Mouse (Mus musculus): ENCODE results near the gene Gm49711.
"Not testable (repeated sequence)": the region's sequence is repeated elsewhere in the genome, so short reads cannot be mapped to it uniquely, and the experiment has no call there.

Gene Gm49711

DNA sequence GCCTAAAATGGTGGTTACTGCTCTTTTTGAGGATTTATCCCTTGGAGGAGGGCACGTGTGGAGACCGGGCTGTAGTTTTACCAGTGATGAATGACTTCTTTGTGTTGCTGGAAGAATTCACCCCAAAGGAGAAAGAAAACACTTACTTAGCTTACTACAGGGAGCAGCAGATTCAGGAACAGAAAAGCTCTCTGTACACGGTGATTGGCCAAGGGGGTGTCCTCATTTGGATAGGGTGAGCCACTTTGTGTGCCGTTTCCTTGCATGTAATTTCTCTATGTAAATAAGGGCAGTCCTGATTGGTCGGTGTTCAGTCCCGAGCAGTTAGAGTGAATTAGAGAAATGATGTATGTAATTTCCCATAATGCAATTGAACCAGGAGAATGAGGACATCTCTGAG, 137.0 kb downstream of the Gm49711 start:
- DNase-seq, result no peak

DNA sequence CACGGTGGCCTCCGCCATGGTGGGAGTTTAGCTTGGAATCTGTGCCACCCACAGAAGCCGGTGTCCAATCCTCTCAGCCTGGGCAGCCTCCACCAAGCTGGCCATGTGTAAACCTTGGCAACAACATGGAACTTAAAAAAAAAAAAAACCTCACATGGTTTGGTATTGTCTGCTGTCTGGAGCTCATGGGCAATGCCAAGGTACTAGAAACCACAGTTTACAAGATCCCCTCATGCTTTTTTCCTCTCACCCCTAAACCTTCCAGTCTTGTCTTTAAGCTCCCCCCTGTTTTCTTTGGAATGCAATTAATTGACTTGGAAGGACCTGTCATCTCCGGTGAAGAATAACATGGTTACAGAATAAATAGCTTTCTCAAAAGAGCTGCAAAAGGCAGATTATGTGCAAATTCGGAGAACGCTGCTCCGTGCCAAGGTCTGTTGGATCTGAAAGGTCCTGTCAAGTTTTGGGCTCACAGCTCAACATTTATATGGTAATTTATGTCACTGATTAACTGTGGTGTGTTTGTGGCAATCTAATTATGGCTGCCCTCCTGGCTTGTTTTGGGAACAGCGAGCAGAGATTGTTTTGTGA, 138.7 kb downstream of the Gm49711 start:
- DNase-seq, result peak; percentile 59

GRCm38 (mm10) chr16:92200615-92201014, 142.5 kb downstream of the Gm49711 start:
- DNase-seq, result no peak

DNA sequence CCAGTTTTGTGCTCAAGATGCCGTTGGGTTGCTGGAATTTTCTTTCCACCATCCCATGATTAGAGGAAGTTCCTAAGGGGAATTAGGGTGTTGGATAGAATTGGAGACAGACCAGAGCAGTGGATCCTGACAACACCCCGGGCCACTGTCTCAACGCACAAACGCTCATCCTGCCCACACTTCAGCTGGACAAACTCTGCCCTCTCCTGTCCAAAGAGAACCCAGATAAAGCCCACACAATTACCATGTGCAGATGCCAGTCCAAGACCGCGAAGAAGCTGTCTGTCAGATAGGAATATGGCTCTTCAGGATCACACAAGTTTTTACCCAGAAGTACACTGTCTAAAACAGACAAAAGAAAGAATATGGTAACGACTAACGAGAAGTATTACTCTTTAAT, 145.5 kb downstream of the Gm49711 start:
- DNase-seq, result no peak

GRCm38 (mm10) chr16:92209291-92209781, 151.2 kb downstream of the Gm49711 start:
- DNase-seq, result no peak

- DNase-seq, result not testable (repeated sequence)
Observed at GRCm38 (mm10) chr16:92210316-92210715, 152.2 kb downstream of the Gm49711 start.

- DNase-seq, result not testable (repeated sequence)
Observed at GRCm38 (mm10) chr16:92213911-92214310, 155.8 kb downstream of the Gm49711 start.

GRCm38 (mm10) chr16:92215599-92216390, 157.7 kb downstream of the Gm49711 start:
- DNase-seq, result peak; percentile 78

- DNase-seq, result no peak
Observed at GRCm38 (mm10) chr16:92220754-92221153, 162.6 kb downstream of the Gm49711 start.

GRCm38 (mm10) chr16:92228332-92228919, 170.3 kb downstream of the Gm49711 start:
- DNase-seq, result no peak

DNA sequence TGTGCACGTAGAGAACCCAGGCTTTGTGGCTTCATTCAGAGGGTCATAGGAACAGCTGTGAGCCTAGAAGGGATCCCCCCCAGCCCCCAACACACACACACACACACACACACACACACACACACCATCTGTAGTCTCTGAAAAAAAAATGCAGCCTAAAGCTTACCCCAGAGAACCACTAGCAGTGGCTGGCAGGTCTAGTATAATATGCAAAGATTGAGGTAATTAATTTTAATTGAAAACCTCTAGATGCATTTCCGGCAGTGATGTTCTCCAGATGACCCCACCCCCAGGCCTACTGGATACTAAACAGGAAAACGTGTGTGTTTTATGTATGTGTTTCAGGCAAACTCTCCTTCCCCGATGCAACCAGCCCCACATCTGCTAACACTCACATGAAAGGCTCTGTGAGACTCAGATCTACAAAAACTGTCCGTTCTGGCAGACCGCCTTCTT, 172.4 kb downstream of the Gm49711 start:
- DNase-seq, result no peak

DNA sequence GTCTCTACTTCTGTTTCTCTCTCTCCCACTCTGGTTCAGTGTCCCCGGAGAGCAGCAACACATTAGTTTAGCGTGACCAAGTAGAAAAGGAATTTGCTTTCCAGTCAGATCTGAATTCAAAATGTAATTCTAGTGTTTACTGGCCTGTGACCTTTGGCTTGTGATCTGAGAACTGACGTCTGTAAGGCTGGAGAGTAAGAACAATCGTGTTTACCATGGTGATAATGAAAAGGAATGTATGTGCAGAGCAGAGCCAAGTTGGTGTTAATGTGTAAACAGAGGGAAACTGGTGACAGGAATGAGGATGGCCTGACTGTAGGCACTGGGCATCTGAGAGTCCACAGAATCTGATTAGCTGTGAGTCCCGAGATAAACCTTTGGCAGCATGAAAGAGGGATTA, 176.4 kb downstream of the Gm49711 start:
- DNase-seq, result peak; percentile 71

GRCm38 (mm10) chr16:92235222-92235621, 177.1 kb downstream of the Gm49711 start:
- no peak for DNase-seq

Data from kidney, postnatal 14 days (tissue).